Mouse (Mus musculus): ENCODE data around the gene Atg101. TPM values are rescaled to one million over a fixed set of nuclear protein-coding genes. Genes with fewer than 3 reads are reported as not detected.

Gene Atg101
- polyA plus RNA-seq, 2 experiments = 47.2 to 56.0 TPM

- no peak overlapping the region for H3K9ac ChIP-seq (ENCODE audit: low read depth, low read length, severe bottlenecking)
- H3K4me3 ChIP-seq (replicated peaks; ENCODE audit: low read length) = no peak overlapping the region
- H3K9me3 ChIP-seq (ENCODE audit: control insufficient read depth, low read length) = no peaks in the 10 kb centered on the region
- no peaks in the 10 kb centered on the region for H3K36me3 ChIP-seq (ENCODE audit: control insufficient read depth, insufficient read depth, low read length)
- no peak for TF ChIP-seq POLR2A (IDR thresholded peaks at IDR 0.05; ENCODE audit: borderline replicate concordance, extremely low read depth, insufficient read depth, insufficient read length)
- ATAC-seq (ENCODE audit: low FRiP score, low read depth) = no peak
- H3K27me3 ChIP-seq (ENCODE audit: control insufficient read depth, insufficient read depth, low read length) = no peaks in the 10 kb centered on the region
- WGBS = 78% methylated on average over 9 of the region's 9 CpGs
- H3K27ac ChIP-seq (replicated peaks; ENCODE audit: low read depth, low read length) = no peak overlapping the region
- H3K4me1 ChIP-seq (ENCODE audit: control insufficient read depth, insufficient read depth, low read length) = peaks cover 37% of the 10 kb centered on the region
- H3K4me2 ChIP-seq (replicated peaks; ENCODE audit: low read depth, low read length, severe bottlenecking) = no peak overlapping the region
- DNase-seq (ENCODE audit: low spot score) = no peak
These were observed 33.8 kb upstream of the Atg101 start for GRCm38 (mm10) chr15:101250220-101250800.

GRCm38 (mm10) chr15:101251930-101252329 is 32.1 kb upstream of the Atg101 start:
- Histone ChIP-seq H3K36me3 (ENCODE audit: control insufficient read depth, insufficient read depth, low read length) (no peaks in the 10 kb centered on the region), H3K9me3 (ENCODE audit: control insufficient read depth, low read length) (no peaks in the 10 kb centered on the region), H3K27me3 (ENCODE audit: control insufficient read depth, insufficient read depth, low read length) (no peaks in the 10 kb centered on the region), H3K4me3 (replicated peaks; ENCODE audit: low read length) (no peak overlapping the region), H3K4me2 (replicated peaks; ENCODE audit: low read depth, low read length, severe bottlenecking) (no peak overlapping the region), H3K9ac (ENCODE audit: low read depth, low read length, severe bottlenecking) (no peak overlapping the region), H3K27ac (replicated peaks; ENCODE audit: low read depth, low read length) (no peak overlapping the region), H3K4me1 (ENCODE audit: control insufficient read depth, insufficient read depth, low read length) (peaks cover 27% of the 10 kb centered on the region)
- ATAC-seq (ENCODE audit: low FRiP score, low read depth) (no peak), DNase-seq (ENCODE audit: low spot score) (no peak)
- no peak for TF ChIP-seq POLR2A (IDR thresholded peaks at IDR 0.05; ENCODE audit: borderline replicate concordance, extremely low read depth, insufficient read depth, insufficient read length)
- 83% methylated on average over 5 of the region's 5 CpGs for WGBS

DNA sequence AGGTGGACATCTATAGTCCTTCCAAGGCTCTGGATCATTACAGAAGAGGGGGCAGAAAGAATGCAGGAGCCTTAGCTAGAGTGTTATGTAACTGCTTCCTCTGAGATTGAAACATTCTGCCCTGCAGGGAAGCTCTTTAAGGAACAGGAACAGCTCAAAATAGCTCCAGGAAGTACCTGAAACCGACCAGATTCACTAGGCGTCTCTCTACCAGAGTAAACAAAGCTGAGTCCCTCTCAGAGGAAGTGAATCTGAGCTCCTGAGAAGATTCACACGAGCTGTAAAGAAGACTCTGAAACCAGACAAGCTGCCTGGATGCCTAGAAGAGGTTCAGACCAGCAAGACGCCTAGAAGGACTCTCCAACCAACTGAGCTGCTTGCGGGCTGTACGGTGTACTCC is 31.5 kb upstream of the Atg101 start:
- H3K9ac ChIP-seq (ENCODE audit: low read depth, low read length, severe bottlenecking) = no peak overlapping the region
- H3K9me3 ChIP-seq (ENCODE audit: control insufficient read depth, low read length) = no peaks in the 10 kb centered on the region
- ATAC-seq (ENCODE audit: low FRiP score, low read depth) = no peak
- no peak overlapping the region for H3K4me3 ChIP-seq (replicated peaks; ENCODE audit: low read length)
- no peak for TF ChIP-seq POLR2A (IDR thresholded peaks at IDR 0.05; ENCODE audit: borderline replicate concordance, extremely low read depth, insufficient read depth, insufficient read length)
- whole genome bisulfite sequencing = 85% methylated on average over 6 of the region's 6 CpGs
- DNase-seq (ENCODE audit: low spot score) = no peak
- H3K4me2 ChIP-seq (replicated peaks; ENCODE audit: low read depth, low read length, severe bottlenecking) = no peak overlapping the region
- H3K27ac ChIP-seq (replicated peaks; ENCODE audit: low read depth, low read length) = no peak overlapping the region
- peaks cover 21% of the 10 kb centered on the region for H3K4me1 ChIP-seq (ENCODE audit: control insufficient read depth, insufficient read depth, low read length)
- H3K27me3 ChIP-seq (ENCODE audit: control insufficient read depth, insufficient read depth, low read length) = no peaks in the 10 kb centered on the region
- no peaks in the 10 kb centered on the region for H3K36me3 ChIP-seq (ENCODE audit: control insufficient read depth, insufficient read depth, low read length)

DNA sequence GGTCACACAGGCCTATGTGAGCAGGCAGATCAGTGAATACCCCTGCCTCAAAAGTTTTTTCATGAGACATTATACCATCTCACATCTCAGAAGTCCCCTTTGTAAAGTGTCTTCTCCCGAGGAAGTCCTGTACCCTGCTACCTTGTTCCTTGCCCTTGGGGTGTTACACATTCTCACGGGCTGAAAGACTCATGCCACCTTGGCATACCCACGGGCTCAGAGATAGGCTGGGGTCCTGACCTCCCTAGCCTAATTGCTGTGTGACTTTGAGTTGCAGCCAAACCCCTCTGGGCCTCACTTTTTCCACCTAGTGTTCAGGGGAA is 30.5 kb upstream of the Atg101 start:
- H3K4me3 ChIP-seq (replicated peaks; ENCODE audit: low read length) = peak overlapping the region; percentile 66
- no peaks in the 10 kb centered on the region for H3K27me3 ChIP-seq (ENCODE audit: control insufficient read depth, insufficient read depth, low read length)
- peak overlapping the region; percentile 89 for H3K4me2 ChIP-seq (replicated peaks; ENCODE audit: low read depth, low read length, severe bottlenecking)
- H3K27ac ChIP-seq (replicated peaks; ENCODE audit: low read depth, low read length) = peak overlapping the region; percentile 20; the same call in 1 of the 2 replicates
- no peaks in the 10 kb centered on the region for H3K36me3 ChIP-seq (ENCODE audit: control insufficient read depth, insufficient read depth, low read length)
- TF ChIP-seq POLR2A (IDR thresholded peaks at IDR 0.05; ENCODE audit: borderline replicate concordance, extremely low read depth, insufficient read depth, insufficient read length) = no peak
- peak overlapping the region; percentile 75 for H3K9ac ChIP-seq (ENCODE audit: low read depth, low read length, severe bottlenecking)
- 21% methylated on average over 3 of the region's 3 CpGs for WGBS
- ATAC-seq (ENCODE audit: low FRiP score, low read depth) (no peak), DNase-seq (ENCODE audit: low spot score) (no peak)
- H3K9me3 ChIP-seq (ENCODE audit: control insufficient read depth, low read length) = no peaks in the 10 kb centered on the region
- peaks cover 13% of the 10 kb centered on the region for H3K4me1 ChIP-seq (ENCODE audit: control insufficient read depth, insufficient read depth, low read length)

GRCm38 (mm10) chr15:101253886-101254795 is 29.9 kb upstream of the Atg101 start, which contains the start of gene Nr4a1:
Gene Nr4a1, plus strand, starts transcription at chr15:101254269.
- 2% methylated on average over 50 of the region's 82 CpGs for WGBS
- H3K4me3 ChIP-seq (replicated peaks; ENCODE audit: low read length) = peak within 1 kb of the TSS; percentile 66
- peaks cover 10% of the 10 kb centered on the region for H3K4me1 ChIP-seq (ENCODE audit: control insufficient read depth, insufficient read depth, low read length)
- H3K4me2 ChIP-seq (replicated peaks; ENCODE audit: low read depth, low read length, severe bottlenecking) = peak within 1 kb of the TSS; percentile 89
- peak within 1 kb of the TSS; percentile 40; the same call in 1 of the 2 replicates for H3K27ac ChIP-seq (replicated peaks; ENCODE audit: low read depth, low read length)
- peak; percentile 66 for DNase-seq (ENCODE audit: low spot score)
- H3K27me3 ChIP-seq (ENCODE audit: control insufficient read depth, insufficient read depth, low read length) = no peaks in the 10 kb centered on the region
- peak; percentile 84 for ATAC-seq (ENCODE audit: low FRiP score, low read depth)
- no peaks in the 10 kb centered on the region for H3K36me3 ChIP-seq (ENCODE audit: control insufficient read depth, insufficient read depth, low read length)
- H3K9ac ChIP-seq (ENCODE audit: low read depth, low read length, severe bottlenecking) = peak within 1 kb of the TSS; percentile 75
- no peaks in the 10 kb centered on the region for H3K9me3 ChIP-seq (ENCODE audit: control insufficient read depth, low read length)
- TF ChIP-seq POLR2A (IDR thresholded peaks at IDR 0.05; ENCODE audit: borderline replicate concordance, extremely low read depth, insufficient read depth, insufficient read length) = no peak

Measured in limb, embryonic 14.5 days (tissue).